Mouse (Mus musculus) CH12.LX (cell line): ENCODE data around the gene Cacna1i.

ENCODE experiments used
- CTCF ChIP-seq, 2 experiments: IDR thresholded peaks in 1 of 2; conservative IDR thresholded peaks in 1 of 2; 2 replicates each; pipeline ENCODE4 v1.5.1; 2011 to 2012; ENCODE audit warnings: low read depth in 2 of 2, low read length in 2 of 2, improper control_type of control experiment in 1 of 2, inconsistent platforms in 1 of 2, mild to moderate bottlenecking in 1 of 2, moderate library complexity in 1 of 2
- EP300 ChIP-seq: IDR thresholded peaks from 2 replicates; pipeline ENCODE4 v1.6.1; 2011; ENCODE audit warnings: low read length, improper control_type of control experiment

DNA sequence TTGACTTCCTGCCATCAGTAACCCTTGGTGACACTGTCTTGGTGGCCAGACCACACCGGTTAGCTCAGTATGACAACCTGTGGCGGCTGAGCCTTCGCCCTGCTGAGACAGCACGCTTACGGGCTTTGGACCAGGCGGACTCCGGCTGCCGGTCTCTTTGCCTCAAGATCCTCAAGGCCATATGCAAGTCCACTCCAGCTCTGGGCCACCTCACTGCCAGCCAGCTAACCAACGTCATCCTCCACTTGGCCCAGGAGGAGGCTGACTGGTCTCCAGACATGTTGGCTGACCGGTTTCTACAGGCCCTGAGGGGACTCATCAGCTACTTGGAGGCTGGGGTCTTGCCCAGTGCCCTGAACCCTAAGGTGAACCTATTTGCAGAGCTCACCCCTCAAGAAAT, 37.4 kb upstream of the Cacna1i start:
- no peak for TF ChIP-seq CTCF (conservative IDR thresholded peaks at IDR 0.05 in 1 of 2, IDR thresholded peaks at IDR 0.05 in 1 of 2; ENCODE audit: low read depth in 2 of 2, low read length in 2 of 2)
- TF ChIP-seq EP300: no peak
